Mouse (Mus musculus) granulocyte monocyte progenitor cell, adult 5-6 weeks (primary cell): Measurements from ENCODE around the gene Nrxn1. TPM values are rescaled to one million over a fixed set of nuclear protein-coding genes. Genes with fewer than 3 reads are reported as not detected.
A peak's percentile ranks its signal among the peaks of the same experiment; 100 is the strongest.

ENCODE experiments used
- ATAC-seq: replicated peaks from 2 replicates; pipeline ENCODE4 v1.8.0; 2016; ENCODE audit warnings: mild to moderate bottlenecking, moderate TSS enrichment, inconsistent platforms; ENCODE audit not compliant: poor library complexity, severe bottlenecking
- total RNA-seq, 2 experiments: library from RNA; stranded (forward) in 1 of 2; stranded (reverse) in 1 of 2; fragments of 200-712, 200-1000 nt in 1 of 2; fragments of >200 nt in 1 of 2; fragmentation: Nextera tagmentation in 1 of 2; gene quantifications; 2 replicates each; pipeline ENCODE4 v1.2.3; 2014 to 2017

Gene Nrxn1
- total RNA-seq, 2 experiments from 2014 or later, result 7.7 to 8.6 TPM

GRCm38 (mm10) chr17:90196772-90197171, 896.1 kb downstream of the Nrxn1 start:
- no peak for ATAC-seq

- peak; percentile 46; the same call in 1 of the 2 replicates for ATAC-seq
These were observed 951.3 kb downstream of the Nrxn1 start for GRCm38 (mm10) chr17:90141602-90142001.

GRCm38 (mm10) chr17:90130836-90131235, 962.0 kb downstream of the Nrxn1 start:
- ATAC-seq, result no peak

GRCm38 (mm10) chr17:90129183-90129582, 963.7 kb downstream of the Nrxn1 start:
- peak; percentile 50 for ATAC-seq

- no peak for ATAC-seq
These were observed 965.3 kb downstream of the Nrxn1 start for GRCm38 (mm10) chr17:90127561-90127960.

GRCm38 (mm10) chr17:90122796-90123481, 969.9 kb downstream of the Nrxn1 start:
- ATAC-seq, result no peak

GRCm38 (mm10) chr17:90116241-90116640, 976.6 kb downstream of the Nrxn1 start:
- ATAC-seq, result peak; percentile 75

- no peak for ATAC-seq
These were observed 997.9 kb downstream of the Nrxn1 start for GRCm38 (mm10) chr17:90094999-90095398.

GRCm38 (mm10) chr17:90088314-90088650, 1004.6 kb downstream of the Nrxn1 start:
- peak; percentile 99 for ATAC-seq

- peak; percentile 16; the same call in 1 of the 2 replicates for ATAC-seq
These were observed 1005.1 kb downstream of the Nrxn1 start for GRCm38 (mm10) chr17:90087616-90088313.

GRCm38 (mm10) chr17:90086826-90087225, 1006.0 kb downstream of the Nrxn1 start:
- ATAC-seq, result no peak

- no peak for ATAC-seq
These were observed 1013.9 kb downstream of the Nrxn1 start for GRCm38 (mm10) chr17:90079003-90079402.

GRCm38 (mm10) chr17:90078488-90078887, 1014.4 kb downstream of the Nrxn1 start:
- no peak for ATAC-seq

- ATAC-seq, result no peak
These were observed 1030.0 kb downstream of the Nrxn1 start for GRCm38 (mm10) chr17:90062866-90063265.

GRCm38 (mm10) chr17:90060872-90061271, 1032.0 kb downstream of the Nrxn1 start:
- ATAC-seq, result no peak

GRCm38 (mm10) chr17:90060168-90060567, 1032.7 kb downstream of the Nrxn1 start:
- no peak for ATAC-seq

- no peak for ATAC-seq
These were observed 1033.4 kb downstream of the Nrxn1 start for GRCm38 (mm10) chr17:90059320-90060111.

GRCm38 (mm10) chr17:90054312-90054711, 1038.6 kb downstream of the Nrxn1 start:
- ATAC-seq, result no peak

- no peak for ATAC-seq
These were observed 1053.6 kb downstream of the Nrxn1 start for GRCm38 (mm10) chr17:90039316-90039715.

GRCm38 (mm10) chr17:90032416-90032815, 1060.5 kb downstream of the Nrxn1 start:
- ATAC-seq, result no peak

- no peak for ATAC-seq
These were observed 1076.2 kb downstream of the Nrxn1 start for GRCm38 (mm10) chr17:90016636-90017035.
